Mouse (Mus musculus): ENCODE results near the gene Lim2.

The Lim2 gene

GRCm38 (mm10) chr7:43443917-43444293 is 16.4 kb downstream of the Lim2 start, which contains the start of the genes Etfb and Gm45233:
Gene Etfb (plus strand): TSS chr7:43444083.
Gene Gm45233 (plus strand): TSS chr7:43444128.
- peak; percentile 92 for DNase-seq (ENCODE audit: low read depth, low spot score)

DNA sequence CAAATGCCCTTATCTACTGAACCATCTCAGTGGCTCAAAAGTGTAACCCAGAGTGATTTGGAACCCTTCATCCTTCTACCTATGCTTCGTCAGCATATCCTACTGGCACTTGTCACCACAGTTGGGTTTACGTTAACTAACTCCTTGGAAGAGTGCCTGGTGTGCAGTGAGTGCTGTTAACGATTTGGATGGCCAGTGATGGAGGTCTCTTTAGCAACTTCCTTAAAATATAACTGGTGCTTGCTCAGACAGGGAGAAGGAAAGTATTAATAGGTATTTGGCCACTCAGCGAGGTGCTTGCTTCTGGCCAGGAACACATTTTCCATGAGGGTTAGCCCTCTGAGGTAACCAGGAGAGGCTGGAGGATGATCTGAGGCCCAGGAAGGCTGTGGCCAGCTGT is 20.3 kb downstream of the Lim2 start:
- DNase-seq (ENCODE audit: low read depth, low spot score), result no peak

DNA sequence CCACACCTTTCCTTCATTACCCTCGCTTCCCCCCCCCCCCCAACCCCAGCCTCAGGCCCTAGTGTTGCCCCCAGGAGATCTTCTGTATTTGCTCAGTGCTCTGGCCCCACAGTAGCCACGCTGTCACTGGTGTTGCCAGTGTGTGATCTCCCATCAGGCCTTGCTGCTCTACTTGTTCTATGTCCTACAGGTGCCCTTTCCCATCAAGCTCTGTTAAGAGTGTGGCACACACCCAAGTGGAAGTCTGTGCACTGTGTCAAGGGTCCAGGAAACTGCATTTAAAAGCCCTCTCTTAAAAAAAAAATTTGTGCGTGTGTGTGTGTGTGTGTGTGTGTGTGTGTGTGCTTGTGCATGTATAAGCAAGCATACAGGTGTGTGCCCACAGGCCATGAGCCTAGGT is 20.8 kb downstream of the Lim2 start:
- DNase-seq (ENCODE audit: low read depth, low spot score), result no peak

DNA sequence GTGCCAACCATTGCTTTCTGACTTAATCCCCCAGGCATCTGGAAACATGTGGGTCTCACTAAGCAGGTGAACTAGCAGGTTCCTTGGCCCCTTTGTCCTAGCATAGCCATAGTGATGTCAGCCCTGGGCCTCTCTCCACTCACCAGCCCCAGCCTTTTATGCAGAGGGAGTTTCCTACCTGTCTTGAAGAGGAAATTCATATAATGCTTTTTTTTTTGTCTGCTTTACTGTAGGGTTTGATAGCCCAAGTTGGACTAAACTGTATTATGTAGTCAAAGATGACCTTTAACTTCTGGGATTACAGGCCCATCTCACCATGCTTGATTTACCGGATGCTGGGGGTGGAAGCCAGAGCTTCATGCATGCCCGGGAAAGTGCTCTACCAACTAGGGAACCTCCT is 22.3 kb downstream of the Lim2 start:
- no peak for DNase-seq (ENCODE audit: low read depth, low spot score)

DNA sequence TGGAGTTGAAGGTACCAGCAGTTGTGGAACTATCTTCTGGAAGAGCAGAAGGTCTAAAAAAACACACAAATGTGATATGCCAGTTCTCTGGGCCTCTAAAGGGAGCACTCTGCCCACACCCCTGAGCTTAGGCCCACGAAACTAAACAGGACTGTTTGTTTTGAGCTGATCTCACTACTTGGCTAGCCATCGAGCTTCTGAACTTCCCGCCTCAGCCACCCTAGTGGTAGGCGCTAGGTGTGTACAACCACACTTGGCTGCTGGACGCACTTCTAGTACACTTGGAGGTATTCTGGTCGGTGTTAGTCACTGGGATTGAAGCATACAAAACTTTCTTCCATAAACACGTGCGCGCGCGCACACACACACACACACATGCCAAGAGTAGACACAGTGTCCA is 24.3 kb downstream of the Lim2 start:
- no peak for DNase-seq (ENCODE audit: low read depth, low spot score)

DNA sequence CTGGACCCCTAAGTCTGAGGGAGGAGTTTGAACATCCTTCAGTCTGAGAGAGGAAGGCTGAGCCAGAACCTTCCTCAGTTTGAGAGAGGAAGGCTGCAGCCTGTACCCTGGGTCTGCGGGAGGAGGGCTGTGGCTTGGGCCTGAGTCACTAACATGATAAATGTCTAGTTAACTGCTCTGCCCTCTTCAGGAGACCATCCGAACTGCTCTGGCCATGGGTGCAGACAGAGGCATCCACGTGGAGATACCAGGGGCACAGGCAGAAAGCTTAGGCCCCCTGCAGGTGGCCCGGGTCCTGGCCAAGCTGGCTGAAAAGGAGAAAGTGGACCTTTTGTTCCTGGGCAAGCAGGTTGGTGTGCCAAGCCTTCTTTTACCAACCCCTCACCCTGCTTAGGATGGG is 25.1 kb downstream of the Lim2 start:
- no peak for DNase-seq (ENCODE audit: low read depth, low spot score)

- no peak for DNase-seq (ENCODE audit: low read depth, low spot score)
These were observed 26.3 kb downstream of the Lim2 start for GRCm38 (mm10) chr7:43453599-43454355.

DNA sequence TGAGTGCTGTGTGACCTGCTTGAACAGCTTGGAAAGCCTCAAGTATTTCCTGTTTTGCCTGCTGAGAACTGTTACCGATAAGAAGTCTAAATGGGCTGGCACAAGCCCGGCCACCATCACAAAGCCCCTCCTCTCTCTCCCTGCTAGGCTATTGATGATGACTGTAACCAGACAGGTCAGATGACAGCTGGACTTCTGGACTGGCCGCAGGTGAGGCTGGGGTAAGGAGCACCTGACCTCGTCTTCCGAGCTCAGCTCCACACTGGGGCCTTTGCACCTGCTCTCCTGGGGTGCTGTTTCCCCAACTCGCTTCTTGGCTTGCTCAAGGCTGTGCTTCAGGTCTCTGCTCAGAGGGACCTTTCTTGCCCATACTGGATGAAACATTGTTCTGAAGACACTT is 26.9 kb downstream of the Lim2 start:
- no peak for DNase-seq (ENCODE audit: low read depth, low spot score)

DNA sequence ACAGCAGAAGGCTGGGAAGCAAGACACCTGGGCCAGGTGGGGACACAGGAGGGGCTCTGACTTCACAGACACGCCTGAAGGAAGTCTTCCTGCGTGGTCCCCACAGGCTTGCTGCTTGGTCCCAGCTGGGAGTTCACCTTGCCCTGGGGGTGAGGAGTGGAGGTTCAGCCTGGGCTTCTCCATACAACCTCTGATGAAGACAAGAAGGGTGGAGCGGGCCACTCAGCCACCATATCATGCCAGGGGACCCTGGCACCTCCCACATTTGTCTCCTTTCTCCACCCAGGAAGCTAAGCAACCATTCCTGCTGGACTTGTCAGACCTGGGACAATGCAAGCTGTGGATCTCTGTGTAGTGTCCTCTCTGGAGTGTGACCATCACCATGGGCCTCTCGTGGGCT is 35.4 kb downstream of the Lim2 start, which contains the start of gene Vsig10l:
TSS of gene Vsig10l (plus strand) at position 301 of the 400 bp plus-strand sequence.
- no peak for DNase-seq (ENCODE audit: low read depth, low spot score)

GRCm38 (mm10) chr7:43463976-43464375 is 36.5 kb downstream of the Lim2 start:
- DNase-seq (ENCODE audit: low read depth, low spot score), result no peak

DNA sequence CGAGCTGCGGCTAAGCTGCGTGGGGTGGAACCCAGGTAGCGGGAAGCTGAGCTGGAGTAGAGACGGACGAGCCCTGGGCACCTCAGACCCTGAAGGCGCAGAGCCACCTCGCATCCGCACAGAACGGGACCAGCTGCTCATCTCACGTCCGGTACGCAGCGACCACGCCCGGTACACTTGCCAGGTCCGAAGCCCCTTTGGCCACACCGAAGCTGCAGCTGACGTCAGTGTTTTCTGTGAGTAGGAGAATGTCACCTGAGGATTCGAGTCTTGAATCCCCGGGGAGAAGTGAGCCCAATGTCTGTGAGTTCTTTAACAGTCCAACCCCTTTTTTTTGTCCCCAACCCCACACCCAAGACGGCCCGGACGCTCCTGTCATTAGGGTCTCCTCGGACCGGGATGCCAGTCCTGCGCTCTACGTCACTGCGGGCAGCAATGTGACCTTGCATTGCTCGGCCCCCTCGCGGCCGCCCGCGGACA is 37.4 kb downstream of the Lim2 start:
- no peak for DNase-seq (ENCODE audit: low read depth, low spot score)

GRCm38 (mm10) chr7:43465344-43466098 is 38.1 kb downstream of the Lim2 start:
- DNase-seq (ENCODE audit: low read depth, low spot score), result peak; percentile 55

DNA sequence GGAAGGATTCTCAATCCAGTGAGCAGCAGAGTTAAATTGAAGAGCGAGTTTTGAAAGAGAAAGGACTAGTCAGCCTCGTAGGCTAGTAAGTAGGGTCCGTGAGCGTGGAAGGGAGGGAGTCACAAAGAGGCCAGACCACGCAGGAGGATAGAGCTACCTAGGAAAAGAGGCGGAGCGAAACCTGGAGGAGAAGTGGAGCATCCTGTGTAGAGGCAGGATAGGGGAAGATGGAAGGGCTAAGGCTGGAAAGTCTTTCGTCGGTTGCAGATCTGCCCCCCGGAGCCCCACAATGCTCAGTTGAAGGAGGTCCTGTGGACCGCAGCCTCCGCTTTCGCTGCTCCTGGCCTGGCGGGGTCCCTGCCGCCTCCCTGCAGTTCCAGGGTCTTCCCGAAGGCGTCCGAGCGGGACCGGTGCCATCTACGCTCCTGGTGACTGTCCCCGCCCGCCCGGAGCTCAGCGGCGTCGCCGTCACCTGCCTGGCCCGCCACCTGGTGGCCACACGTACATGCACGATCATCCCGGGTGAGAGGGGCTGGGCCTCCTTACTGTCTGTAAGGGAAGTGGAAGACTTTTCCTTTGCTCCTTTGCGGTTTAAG is 38.7 kb downstream of the Lim2 start:
- no peak for DNase-seq (ENCODE audit: low read depth, low spot score)

GRCm38 (mm10) chr7:43470373-43470772 is 42.9 kb downstream of the Lim2 start:
- DNase-seq (ENCODE audit: low read depth, low spot score), result no peak

DNA sequence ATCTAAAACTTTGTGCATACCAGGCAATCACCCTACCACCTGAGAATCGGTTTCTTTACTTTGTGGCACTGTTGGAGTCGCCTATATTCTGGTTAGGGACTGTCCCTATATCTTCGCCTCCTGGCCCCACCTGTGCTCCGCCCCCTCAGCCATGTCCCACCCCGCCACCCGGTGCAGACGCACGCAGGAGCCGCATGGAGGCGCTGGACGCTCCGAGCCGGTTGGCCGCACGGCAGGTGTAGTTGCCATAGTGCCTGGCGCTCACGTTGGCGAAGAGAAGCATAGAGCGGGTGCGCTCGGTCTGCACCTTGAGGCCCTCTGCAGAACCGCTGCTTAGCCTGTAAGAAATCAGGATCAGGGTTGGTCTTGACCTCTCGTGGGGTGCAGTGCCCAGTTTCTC is 48.2 kb downstream of the Lim2 start:
- DNase-seq (ENCODE audit: low read depth, low spot score), result no peak

DNA sequence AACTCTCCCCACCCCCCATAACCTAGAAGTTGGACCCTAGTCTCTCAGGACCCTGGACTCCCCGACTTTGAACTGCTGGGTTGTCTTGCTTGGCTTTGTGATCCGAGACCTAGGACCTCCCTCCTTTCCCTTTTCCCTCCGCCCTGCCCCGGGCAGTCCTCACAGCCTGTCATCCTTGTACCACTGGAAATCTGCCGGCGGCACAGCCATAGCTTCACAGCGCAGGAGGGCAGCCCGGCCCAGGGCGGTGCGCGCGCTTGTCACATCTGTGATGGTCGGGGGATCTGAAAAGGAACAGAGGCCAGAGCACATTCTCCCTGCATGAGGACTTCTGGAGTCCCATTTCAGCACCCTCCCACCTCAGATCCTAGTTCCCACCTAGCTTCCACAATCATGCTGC is 48.9 kb downstream of the Lim2 start:
- no peak for DNase-seq (ENCODE audit: low read depth, low spot score)

GRCm38 (mm10) chr7:43481191-43481590 is 53.7 kb downstream of the Lim2 start:
- peak; percentile 87 for DNase-seq (ENCODE audit: low read depth, low spot score)

DNA sequence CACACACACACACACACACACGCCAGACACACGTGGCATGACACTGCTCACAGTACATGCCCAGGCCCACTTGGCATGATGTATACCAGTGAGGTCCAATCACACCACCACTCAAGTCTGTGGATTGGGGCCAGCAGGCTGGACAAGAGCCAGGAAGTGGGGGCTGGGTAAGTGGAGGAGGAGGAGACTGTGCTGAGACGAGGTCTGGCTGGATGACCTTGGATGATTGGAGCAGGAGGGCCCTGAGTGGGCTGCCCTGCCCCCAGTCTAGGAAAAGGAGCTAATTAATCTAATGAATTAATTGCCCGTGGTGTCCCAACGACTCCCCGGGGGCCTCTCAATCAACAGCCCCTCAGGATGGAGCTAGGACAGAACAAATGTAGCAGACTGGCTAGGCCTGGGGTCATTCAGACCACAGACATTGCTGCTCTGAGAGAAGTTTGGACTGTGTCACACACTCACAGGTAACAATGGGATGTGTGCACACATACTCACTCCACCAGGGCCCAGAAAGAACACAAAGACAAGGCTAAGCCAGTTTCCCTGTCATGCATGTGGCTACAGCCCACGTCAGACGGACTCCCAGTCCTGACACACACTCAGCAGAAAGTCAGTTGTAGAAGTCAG is 54.7 kb downstream of the Lim2 start:
- DNase-seq (ENCODE audit: low read depth, low spot score), result no peak

DNA sequence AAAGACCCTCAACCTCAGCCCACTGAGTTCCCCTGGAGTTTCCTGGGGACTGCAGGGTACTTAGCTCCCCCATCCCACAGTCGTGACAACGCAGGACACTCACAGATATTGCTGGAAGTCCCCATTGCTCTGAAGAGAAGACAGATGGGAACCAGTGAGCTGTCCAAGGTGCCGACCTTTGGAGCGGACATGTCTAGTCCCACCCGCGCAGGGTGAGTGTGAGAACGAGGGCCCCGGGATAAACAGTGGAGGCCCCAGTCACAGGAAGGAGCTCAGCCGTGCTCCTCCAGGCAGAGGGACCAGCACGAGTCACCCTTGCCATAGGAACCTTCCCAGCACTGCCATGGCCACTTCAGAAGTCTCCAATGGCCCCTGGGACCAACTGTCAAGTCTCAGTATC is 55.8 kb downstream of the Lim2 start:
- DNase-seq (ENCODE audit: low read depth, low spot score), result no peak
